Mouse (Mus musculus) forebrain, embryonic 15.5 days (tissue): Measurements from ENCODE around the gene Plscr2. TPM values are rescaled to one million over a fixed set of nuclear protein-coding genes. Genes with fewer than 3 reads are reported as not detected.

Experiments used
- ATAC-seq: fragments of 200-750 bp; cut with Nextera tagmentation; replicated peaks from 2 replicates; pipeline ENCODE4 v1.8.0; 2017; ENCODE audit warnings: mild to moderate bottlenecking, moderate TSS enrichment, moderate library complexity
- H3K27ac ChIP-seq: fragments of 300-500 bp; sonication (generic); replicated peaks from 2 replicates; pipeline ENCODE4 v1.5.1; 2015; ENCODE audit warnings: mild to moderate bottlenecking, inconsistent platforms
- H3K27me3 ChIP-seq: fragments of 300-500 bp; sonication (generic); 2 replicates; pipeline ENCODE4 v1.6.1; 2015; ENCODE audit warnings: inconsistent platforms
- H3K36me3 ChIP-seq: fragments of 300-500 bp; sonication (generic); 2 replicates; pipeline ENCODE4 v1.6.1; 2015; ENCODE audit warnings: mild to moderate bottlenecking, inconsistent platforms
- H3K4me1 ChIP-seq: fragments of 300-500 bp; sonication (generic); 2 replicates; pipeline ENCODE4 v1.6.1; 2015; ENCODE audit warnings: inconsistent platforms
- H3K4me2 ChIP-seq: fragments of 300-500 bp; sonication (generic); replicated peaks from 2 replicates; pipeline ENCODE4 v1.6.1; 2015; ENCODE audit warnings: mild to moderate bottlenecking, inconsistent platforms
- H3K4me3 ChIP-seq: fragments of 300-500 bp; sonication (generic); 2 replicates; pipeline ENCODE4 v1.5.1; 2015; ENCODE audit warnings: mild to moderate bottlenecking, inconsistent platforms
- H3K9ac ChIP-seq: fragments of 300-500 bp; sonication (generic); replicated peaks from 2 replicates; pipeline ENCODE4 v1.6.1; 2015; ENCODE audit warnings: mild to moderate bottlenecking, inconsistent platforms
- H3K9me3 ChIP-seq: fragments of 300-500 bp; sonication (generic); 2 replicates; pipeline ENCODE4 v1.6.1; 2016; ENCODE audit warnings: inconsistent platforms
- WGBS: fragments of 180-500 bp; shearing (Covaris S2); methylation state at CpG from one replicate; pipeline ENCODE4 v1.1.7; 2015; ENCODE audit warnings: mixed read lengths; 5-methylcytosine and 5-hydroxymethylcytosine counted together
- microRNA-seq: library from miRNA; unstranded; fragments of <30 nt; microRNA quantifications from one replicate; pipeline ENCODE4, GENCODE M21; 2016
- polyA plus RNA-seq: library from polyadenylated mRNA; unstranded; fragments of >200 nt; fragmentation: Nextera tagmentation; extraction: Ambion mirVana; gene quantifications from 2 replicates; pipeline ENCODE4 v1.2.1, GENCODE M21; 2015

The Plscr2 gene
- polyA plus RNA-seq, 1 experiment from 2014 or later: 0.99 TPM

- Histone ChIP-seq H3K4me3 (no peak overlapping the region), H3K4me1 (no peaks in the 10 kb centered on the region), H3K27me3 (no peaks in the 10 kb centered on the region), H3K27ac (no peak overlapping the region), H3K9ac (no peak overlapping the region), H3K36me3 (no peaks in the 10 kb centered on the region), H3K4me2 (no peak overlapping the region), H3K9me3 (no peaks in the 10 kb centered on the region)
- 81% methylated on average over 4 of the region's 4 CpGs for WGBS
- no peak for ATAC-seq
Measured at GRCm38 (mm10) chr9:92326813-92327212, 51.4 kb downstream of the Plscr2 start.

- Histone ChIP-seq H3K9ac (no peak overlapping the region), H3K4me1 (no peaks in the 10 kb centered on the region), H3K4me3 (no peak overlapping the region), H3K4me2 (no peak overlapping the region), H3K27ac (no peak overlapping the region), H3K9me3 (no peaks in the 10 kb centered on the region), H3K36me3 (no peaks in the 10 kb centered on the region), H3K27me3 (no peaks in the 10 kb centered on the region)
- ATAC-seq: no peak
- 97% methylated on average over 4 of the region's 4 CpGs for WGBS
Measured at GRCm38 (mm10) chr9:92331383-92331782, 56.0 kb downstream of the Plscr2 start.

DNA sequence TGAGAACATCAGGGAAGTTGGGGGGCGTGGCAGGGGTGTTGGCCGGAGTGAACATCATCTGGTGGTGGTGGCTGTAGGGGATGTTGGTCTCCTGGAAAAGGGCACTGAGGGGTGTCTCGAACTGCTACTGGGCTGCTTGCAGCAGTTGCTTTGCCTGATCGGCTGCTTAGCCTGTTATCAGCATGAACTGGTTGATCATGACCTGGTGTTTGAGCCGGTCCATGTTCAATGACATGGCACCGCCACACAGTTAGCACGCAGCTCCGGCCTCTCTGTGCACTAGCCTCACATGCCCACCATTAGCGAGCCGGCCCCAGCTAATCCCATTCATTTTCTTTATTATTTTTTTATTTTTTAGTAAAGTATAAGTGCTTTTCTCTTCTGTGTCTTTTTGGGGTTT lies 59.4 kb downstream of the Plscr2 start:
- no peak overlapping the region for H3K9ac ChIP-seq
- H3K27me3 ChIP-seq: no peaks in the 10 kb centered on the region
- H3K9me3 ChIP-seq: no peaks in the 10 kb centered on the region
- no peak overlapping the region for H3K4me2 ChIP-seq
- no peaks in the 10 kb centered on the region for H3K36me3 ChIP-seq
- H3K4me3 ChIP-seq: no peak overlapping the region
- no peak overlapping the region for H3K27ac ChIP-seq
- no peak for ATAC-seq
- 95% methylated on average over 10 of the region's 10 CpGs for WGBS
- H3K4me1 ChIP-seq: no peaks in the 10 kb centered on the region

- WGBS: 89% methylated on average over 6 of the region's 6 CpGs
- Histone ChIP-seq H3K27me3 (no peaks in the 10 kb centered on the region), H3K4me3 (no peak overlapping the region), H3K9me3 (no peaks in the 10 kb centered on the region), H3K27ac (no peak overlapping the region), H3K4me1 (no peaks in the 10 kb centered on the region), H3K9ac (no peak overlapping the region), H3K36me3 (no peaks in the 10 kb centered on the region), H3K4me2 (no peak overlapping the region)
- no peak for ATAC-seq
Measured at GRCm38 (mm10) chr9:92335277-92335818, 59.9 kb downstream of the Plscr2 start.

DNA sequence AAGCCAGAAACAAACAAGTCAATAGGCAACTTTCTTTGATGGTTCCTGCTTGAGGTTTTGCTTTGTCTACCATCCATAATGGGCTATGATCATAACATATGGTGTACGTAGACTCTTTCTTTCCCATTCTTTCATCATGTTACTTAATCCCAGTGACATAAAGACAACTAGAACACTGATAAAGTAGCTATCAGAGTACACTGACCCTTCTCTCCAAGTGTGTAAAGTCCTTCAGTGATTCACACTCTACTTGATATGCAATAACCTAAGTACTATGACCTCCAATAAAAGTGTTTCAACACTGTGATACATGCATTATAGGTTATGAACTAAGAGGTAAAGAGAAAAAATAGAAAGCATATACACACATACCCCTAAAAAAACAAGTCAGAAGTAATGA lies 61.7 kb downstream of the Plscr2 start:
- Histone ChIP-seq H3K4me1 (no peaks in the 10 kb centered on the region), H3K9me3 (no peaks in the 10 kb centered on the region), H3K36me3 (no peaks in the 10 kb centered on the region), H3K4me3 (no peak overlapping the region), H3K4me2 (no peak overlapping the region), H3K27me3 (no peaks in the 10 kb centered on the region), H3K9ac (no peak overlapping the region), H3K27ac (no peak overlapping the region)
- ATAC-seq: no peak
- WGBS: 88% methylated on average over 1 of the region's 1 CpGs

DNA sequence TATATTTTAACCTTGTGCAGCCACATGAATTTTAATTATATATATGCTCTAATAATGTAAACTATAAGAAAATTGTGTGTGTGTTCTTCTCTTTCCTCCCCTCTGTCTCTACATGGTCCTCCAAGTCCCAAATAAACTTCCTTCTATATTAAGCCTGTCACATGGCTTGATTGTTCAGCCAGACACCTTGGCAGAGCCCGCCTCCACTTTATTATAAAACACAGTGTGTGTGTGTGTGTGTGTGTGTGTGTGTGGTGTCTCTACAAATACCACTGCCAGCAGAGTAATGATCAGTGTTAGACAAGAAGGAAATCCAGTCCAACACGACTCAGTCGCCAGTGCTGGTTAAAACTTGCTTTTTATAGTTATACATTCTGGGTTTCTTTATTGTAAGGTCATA lies 62.3 kb downstream of the Plscr2 start:
- no peak overlapping the region for H3K4me3 ChIP-seq
- no peak overlapping the region for H3K27ac ChIP-seq
- H3K4me1 ChIP-seq: no peaks in the 10 kb centered on the region
- H3K9ac ChIP-seq: no peak overlapping the region
- H3K27me3 ChIP-seq: no peaks in the 10 kb centered on the region
- no peak overlapping the region for H3K4me2 ChIP-seq
- H3K9me3 ChIP-seq: no peaks in the 10 kb centered on the region
- no peak for ATAC-seq
- 77% methylated on average over 3 of the region's 3 CpGs for WGBS
- H3K36me3 ChIP-seq: no peaks in the 10 kb centered on the region

GRCm38 (mm10) chr9:92338954-92339353 lies 63.6 kb downstream of the Plscr2 start:
- Histone ChIP-seq H3K9ac (no peak overlapping the region), H3K27ac (no peak overlapping the region), H3K36me3 (no peaks in the 10 kb centered on the region), H3K4me2 (no peak overlapping the region), H3K9me3 (no peaks in the 10 kb centered on the region), H3K4me3 (no peak overlapping the region), H3K4me1 (no peaks in the 10 kb centered on the region), H3K27me3 (no peaks in the 10 kb centered on the region)
- 95% methylated on average over 1 of the region's 1 CpGs for WGBS
- no peak for ATAC-seq

Small RNA genes lying within 50 kb of the gene (microRNA-seq; reads per million reads assigned to microRNA genes)
- gene Mir6386: not detected

Other genes with a start within 250 kb of the Plscr2 start
- 0.24 and 0.26 TPM in 2 replicates for gene Plscr5, start 82.7 kb upstream of the Plscr2 start, polyA plus RNA-seq
- 5.7 and 6.8 TPM in 2 replicates for gene Plscr1, start 25.9 kb upstream of the Plscr2 start, polyA plus RNA-seq
- not detected in 2 replicates for gene 1700057G04Rik, start 33.8 kb downstream of the Plscr2 start, polyA plus RNA-seq
- 1.1 and 1.3 TPM in 2 replicates for gene Plscr4, start 181.8 kb downstream of the Plscr2 start, polyA plus RNA-seq